In the genomic region with DNA sequence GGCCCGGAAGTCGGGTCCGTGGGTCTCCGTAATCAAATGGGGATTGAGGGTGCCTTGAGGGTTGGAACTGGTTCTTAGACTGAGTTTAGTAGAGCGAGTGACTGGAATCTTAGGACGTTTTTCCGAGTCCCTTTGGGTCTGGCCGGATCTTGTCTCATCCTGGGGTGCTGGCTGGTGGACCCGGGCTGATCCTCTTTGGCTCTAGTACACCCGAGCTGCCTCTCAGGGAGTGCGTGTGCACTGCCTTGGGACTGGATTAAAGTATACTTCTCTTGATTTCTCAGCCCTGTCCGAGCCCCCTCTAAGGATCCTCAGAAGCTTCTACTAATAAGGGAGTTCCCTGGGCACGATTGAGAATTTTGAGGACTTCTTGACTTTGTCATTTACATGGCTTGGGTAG, we compare ENCODE assay signal across 8 mouse cellular contexts. TPM values are rescaled to one million over a fixed set of nuclear protein-coding genes. Genes with fewer than 3 reads are reported as not detected.
A peak's percentile ranks its signal among the peaks of the same experiment; 100 is the strongest.
DNase-seq lines count a peak whose midpoint lies in the region; ATAC-seq and TF ChIP-seq lines count a peak whose summit lies in the region.

No protein-coding gene starts in this region.

- TF ChIP-seq EP300 in MEL (IDR thresholded peaks at IDR 0.05; ENCODE audit: low read depth in 1 of 2, low read length in 2 of 2): no peak
- TF ChIP-seq EP300 in heart, postnatal 0 days (IDR thresholded peaks at IDR 0.05; ENCODE audit: low read depth): no peak

- no peak; the same call in 1 of the 2 replicates for ATAC-seq in heart, embryonic 11.5 days (replicated peaks; ENCODE audit: insufficient number of reproducible peaks, low FRiP score, low TSS enrichment)
- peak; percentile 5; the same call in 1 of the 2 replicates for ATAC-seq in heart, postnatal 0 days (ENCODE audit: insufficient read depth, low read depth)
- ATAC-seq in megakaryocyte progenitor cell, adult 5-6 weeks (replicated peaks; ENCODE audit: poor library complexity): peak; percentile 8

- H3K4me3 ChIP-seq in heart, embryonic 11.5 days (ENCODE audit: low read depth, low read length): peak overlapping the region; percentile 58
- H3K4me3 ChIP-seq in MEL (ENCODE audit: control insufficient read depth in 1 of 2, insufficient read depth in 1 of 2, low read depth in 2 of 2, low read length in 2 of 2): peak overlapping the region; percentile 68 to 87
- peak overlapping the region; percentile 69 for H3K4me3 ChIP-seq in heart, postnatal 0 days (ENCODE audit: low read depth, low read length)

- peak overlapping the region; percentile 71; the same call in 1 of the 2 replicates for H3K27ac ChIP-seq in heart, embryonic 11.5 days (ENCODE audit: low read depth, low read length)
- peak overlapping the region; percentile 50 for H3K27ac ChIP-seq in MEL (ENCODE audit: control insufficient read depth, low read depth, low read length)
- H3K27ac ChIP-seq in heart, postnatal 0 days (ENCODE audit: low read depth): peak overlapping the region; percentile 79

- H3K9ac ChIP-seq in heart, embryonic 11.5 days (ENCODE audit: low read depth, low read length): peak overlapping the region; percentile 84
- H3K9ac ChIP-seq in MEL (ENCODE audit: control insufficient read depth, low read depth, low read length, poor library complexity, severe bottlenecking): peak overlapping the region; percentile 71
- H3K9ac ChIP-seq in heart, postnatal 0 days (replicated peaks; ENCODE audit: low read depth, low read length): peak overlapping the region; percentile 79

- intact Hi-C loops in heart, postnatal 36 days (cut with DNase I): loop anchor here (10.0 kb wide), 2 partner anchors 345 to 465 kb away; partner anchors contain the start of genes Siah1b and Zrsr2
- intact Hi-C loops in left cerebral cortex, postnatal 25 days (cut with DNase I): loop anchor here (2.0 kb wide), 1 partner anchor 17 kb away; the partner anchor contains the start of gene Asb11

- no peak for TF ChIP-seq RAD21 in MEL (IDR thresholded peaks at IDR 0.05; ENCODE audit: low read depth, low read length)

- H3K4me1 ChIP-seq in heart, embryonic 11.5 days (ENCODE audit: control insufficient read depth, insufficient read depth, low read length): no peaks in the 10 kb centered on the region
- peaks cover 26 to 27% of the 10 kb centered on the region in 2 experiments for H3K4me1 ChIP-seq in MEL (ENCODE audit: control insufficient read depth in 1 of 2, insufficient read depth in 2 of 2, low read length in 2 of 2)
- H3K4me1 ChIP-seq in heart, postnatal 0 days (ENCODE audit: control insufficient read depth, insufficient read depth): no peaks in the 10 kb centered on the region

- peak overlapping the region; percentile 63 for H3K4me2 ChIP-seq in heart, embryonic 11.5 days
- H3K4me2 ChIP-seq in heart, postnatal 0 days (ENCODE audit: low read depth, low read length): peak overlapping the region; percentile 73

- TF ChIP-seq CTCF in MEL (IDR thresholded peaks at IDR 0.05 in 2 of 3, conservative IDR thresholded peaks at IDR 0.05 in 1 of 3; ENCODE audit: control insufficient read depth in 1 of 3, insufficient read depth in 1 of 3, low read depth in 2 of 3, low read length in 3 of 3, poor library complexity in 1 of 3, severe bottlenecking in 1 of 3): no peak
- no peak for TF ChIP-seq CTCF in heart, postnatal 0 days (IDR thresholded peaks at IDR 0.05; ENCODE audit: low read depth)

- H3K79me2 ChIP-seq in MEL (ENCODE audit: control insufficient read depth, insufficient read depth, low read length, poor library complexity): peaks cover 17% of the 10 kb centered on the region

- no peaks in the 10 kb centered on the region for H3K9me3 ChIP-seq in heart, embryonic 11.5 days (replicated peaks; ENCODE audit: control insufficient read depth, low read length)
- H3K9me3 ChIP-seq in MEL (replicated peaks; ENCODE audit: insufficient read depth, low read length): no peaks in the 10 kb centered on the region
- no peaks in the 10 kb centered on the region for H3K9me3 ChIP-seq in heart, postnatal 0 days (replicated peaks; ENCODE audit: control insufficient read depth, low read length)

- H3K36me3 ChIP-seq in heart, embryonic 11.5 days (ENCODE audit: control insufficient read depth, insufficient read depth, low read length): no peaks in the 10 kb centered on the region
- peaks cover 18 to 39% of the 10 kb centered on the region in 2 experiments for H3K36me3 ChIP-seq in MEL (ENCODE audit: control insufficient read depth in 1 of 2, insufficient read depth in 2 of 2, low read length in 2 of 2)
- 0 out of 2 replicates have a peak, but pooled peaks cover 7% of the 10 kb centered on the region for H3K36me3 ChIP-seq in heart, postnatal 0 days (replicated peaks; ENCODE audit: control insufficient read depth, insufficient read depth, low read length)

- no peak for DNase-seq in heart, postnatal 36 days
- no peak for DNase-seq in MEL (ENCODE audit: low read depth, low spot score)
- DNase-seq in heart, postnatal 0 days (ENCODE audit: low spot score): no peak
- DNase-seq in layer of hippocampus, adult 11-12 months (ENCODE audit: low spot score): no peak
- no peak for DNase-seq in left cerebral cortex, postnatal 25 days (ENCODE audit: low spot score in 2 of 2)
- DNase-seq in testis, postnatal 14 days (ENCODE audit: low spot score): no peak

- no peak; a peak in 2 of 4 replicates for TF ChIP-seq POLR2A in MEL (IDR thresholded peaks at IDR 0.05; ENCODE audit: control insufficient read depth in 1 of 2, insufficient read depth in 1 of 2, low read depth in 1 of 2, low read length in 2 of 2, poor library complexity in 1 of 2)

- WGBS in heart, embryonic 11.5 days (ENCODE audit: insufficient replicate concordance): 18% methylated on average over 13 of the region's 13 CpGs
- WGBS in heart, postnatal 0 days: 16% methylated on average over 13 of the region's 13 CpGs

- H3K27me3 ChIP-seq in heart, embryonic 11.5 days (ENCODE audit: control insufficient read depth, insufficient read depth, low read length): no peaks in the 10 kb centered on the region
- no peaks in the 10 kb centered on the region for H3K27me3 ChIP-seq in MEL (ENCODE audit: control insufficient read depth in 1 of 2, insufficient read depth in 2 of 2, low read length in 2 of 2)
- H3K27me3 ChIP-seq in heart, postnatal 0 days (ENCODE audit: control insufficient read depth, insufficient read depth, low read length): no peaks in the 10 kb centered on the region

TF ChIP-seq in MEL, 35 proteins besides CTCF, POLR2A, EP300 and RAD21:
- TF ChIP-seq ZMIZ1 (IDR thresholded peaks at IDR 0.05; ENCODE audit: low read depth, low read length): 0 out of 2 replicates have a peak, but pooled peaks have one; percentile 38
- TF ChIP-seq TAL1 (IDR thresholded peaks at IDR 0.05; ENCODE audit: low read length): no peak
- no peak for TF ChIP-seq MEF2A (IDR thresholded peaks at IDR 0.05; ENCODE audit: extremely low read depth, insufficient replicate concordance, low read depth, low read length, poor library complexity, severe bottlenecking)

RNA-seq across cellular contexts. Expression of gene Piga, which starts 0.4 kb away (rescaled TPM):
- polyA plus RNA-seq in heart, embryonic 11.5 days (2014; fragmentation: Nextera tagmentation; extraction: Ambion mirVana): 10.0 and 11.2 TPM in 2 replicates
- total RNA-seq in heart, postnatal 36 days (2021): 1 to 10 TPM; 2.2 to 2.3 TPM
- 21.5 and 22.1 TPM in 2 replicates for total RNA-seq in MEL (2012; rRNA removed)
- 10 to 100 TPM; 30.0 to 41.2 TPM for polyA plus RNA-seq in MEL (2012; ENCODE audit: insufficient read depth in 1 of 2, insufficient read length in 2 of 2, low read depth in 1 of 2, low replicate concordance in 2 of 2, missing spikeins in 1 of 2)
- 2.2 and 6.4 TPM in 2 replicates for total RNA-seq in heart, postnatal 0 days (2014; rRNA removed; ENCODE audit: low replicate concordance)
- polyA plus RNA-seq in heart, postnatal 0 days (2015; fragmentation: Nextera tagmentation; extraction: Ambion mirVana): 2.7 TPM in 2 replicates
- 14.4 and 18.6 TPM in 2 replicates for total RNA-seq in megakaryocyte progenitor cell, adult 5-6 weeks (2015)
- 23.3 and 27.8 TPM in 2 replicates for total RNA-seq in megakaryocyte progenitor cell, adult 5-6 weeks (2017)
- 1 to 10 TPM; 6.0 to 6.7 TPM for total RNA-seq in left cerebral cortex, postnatal 25 days (2021)

RNA-seq across cellular contexts. Expression of gene Asb11, which starts 16.8 kb away (rescaled TPM):
- polyA plus RNA-seq in heart, embryonic 11.5 days (2014; fragmentation: Nextera tagmentation; extraction: Ambion mirVana): 1.3 and 2.2 TPM in 2 replicates
- 100 to 1,000 TPM; 116 to 171 TPM for total RNA-seq in heart, postnatal 36 days (2021)
- total RNA-seq in MEL (2012; rRNA removed): 1.7 and 2.5 TPM in 2 replicates
- polyA plus RNA-seq in MEL (2012; ENCODE audit: insufficient read depth in 1 of 2, insufficient read length in 2 of 2, low read depth in 1 of 2, low replicate concordance in 2 of 2, missing spikeins in 1 of 2): 1 to 10 TPM in 1 of 2 experiments, not detected in 1; 3.2 TPM
- 137 and 155 TPM in 2 replicates for total RNA-seq in heart, postnatal 0 days (2014; rRNA removed; ENCODE audit: low replicate concordance)
- polyA plus RNA-seq in heart, postnatal 0 days (2015; fragmentation: Nextera tagmentation; extraction: Ambion mirVana): 101 and 102 TPM in 2 replicates
- not detected in 2 replicates for total RNA-seq in megakaryocyte progenitor cell, adult 5-6 weeks (2015)
- total RNA-seq in megakaryocyte progenitor cell, adult 5-6 weeks (2017): not detected in 2 replicates
- total RNA-seq in left cerebral cortex, postnatal 25 days (2021): 1 to 10 TPM; 6.3 to 6.4 TPM

RNA-seq across cellular contexts. Expression of gene Vegfd, which starts 46.8 kb away (rescaled TPM):
- 2.1 and 3.3 TPM in 2 replicates for polyA plus RNA-seq in heart, embryonic 11.5 days (2014; fragmentation: Nextera tagmentation; extraction: Ambion mirVana)
- 1 to 10 TPM; 1.8 to 1.9 TPM for total RNA-seq in heart, postnatal 36 days (2021)
- total RNA-seq in MEL (2012; rRNA removed): not detected in 2 replicates
- polyA plus RNA-seq in MEL (2012; ENCODE audit: insufficient read depth in 1 of 2, insufficient read length in 2 of 2, low read depth in 1 of 2, low replicate concordance in 2 of 2, missing spikeins in 1 of 2): under 1 TPM in 1 of 2 experiments, not detected in 1; 0.06 TPM
- total RNA-seq in heart, postnatal 0 days (2014; rRNA removed; ENCODE audit: low replicate concordance): 0.08 and 2.0 TPM in 2 replicates
- 1.6 and 2.0 TPM in 2 replicates for polyA plus RNA-seq in heart, postnatal 0 days (2015; fragmentation: Nextera tagmentation; extraction: Ambion mirVana)
- total RNA-seq in megakaryocyte progenitor cell, adult 5-6 weeks (2015): not detected in 2 replicates
- total RNA-seq in megakaryocyte progenitor cell, adult 5-6 weeks (2017): not detected in 2 replicates
- 1 to 10 TPM; 1.8 to 2.4 TPM for total RNA-seq in left cerebral cortex, postnatal 25 days (2021)

Comparison
In these comparisons a context has a peak if more than half of its experiments do, and no peak if none do; other contexts are left out.
1. RNA of gene Asb11, which starts 16.8 kb away (total RNA-seq): 116 to 171 TPM in heart, postnatal 36 days and 137 to 155 TPM in heart, postnatal 0 days; 6.3 to 6.4 TPM in left cerebral cortex, postnatal 25 days, 1.7 to 2.5 TPM in MEL and not detected in megakaryocyte progenitor cell, adult 5-6 weeks; every median in the first group is over 10 times any median in the second.
2. Peak in every context shown above with its lines, with median percentiles within 50 percentile points of each other: H3K27ac ChIP-seq, H3K4me3 ChIP-seq and H3K9ac ChIP-seq.